Mouse (Mus musculus) megakaryocyte, embryonic 14.5 days (primary cell): ENCODE results near the gene Smurf2. TPM values are rescaled to one million over a fixed set of nuclear protein-coding genes. Genes with fewer than 3 reads are reported as not detected.
"Not testable (repeated sequence)": the region's sequence is repeated elsewhere in the genome, so short reads cannot be mapped to it uniquely, and the experiment has no call there.

Experiments
- H3K27me3 ChIP-seq: replicated peaks from 2 replicates; pipeline ENCODE3; 2012; ENCODE audit warnings: inconsistent platforms
- H3K36me3 ChIP-seq: replicated peaks from 2 replicates; pipeline ENCODE3; 2012; ENCODE audit warnings: low read length, inconsistent platforms, mixed read lengths
- H3K4me1 ChIP-seq: 2 replicates; pipeline ENCODE4 v1.6.1; 2012; ENCODE audit warnings: inconsistent platforms
- H3K4me3 ChIP-seq: replicated peaks from 2 replicates; pipeline ENCODE3; 2012; ENCODE audit warnings: moderate library complexity, mild to moderate bottlenecking, inconsistent platforms
- H3K9me3 ChIP-seq: 2 replicates; pipeline ENCODE4 v1.6.1; 2012; ENCODE audit warnings: inconsistent platforms
- FLI1 ChIP-seq: IDR thresholded peaks from 2 replicates; pipeline ENCODE4 v1.6.1; 2012; ENCODE audit warnings: low read length, inconsistent platforms, mixed read lengths
- GATA1 ChIP-seq: IDR thresholded peaks from 3 replicates; pipeline ENCODE4 v1.6.1; 2012; ENCODE audit warnings: mixed read lengths, low read length, inconsistent platforms, borderline replicate concordance
- polyA plus RNA-seq: library from polyadenylated mRNA; stranded (reverse); fragments of >175 nt; gene quantifications from 2 replicates; pipeline ENCODE4 v1.2.3, GENCODE M21; 2012; ENCODE audit warnings: low replicate concordance; ENCODE audit not compliant: insufficient read depth

Smurf2 gene
- polyA plus RNA-seq, 1 experiment = 1.0 TPM

- Histone ChIP-seq H3K4me3 (peak overlapping the region; percentile 95), H3K4me1 (peaks cover 43% of the 10 kb centered on the region), H3K27me3 (no peaks in the 10 kb centered on the region), H3K36me3 (peaks cover 64% of the 10 kb centered on the region), H3K9me3 (no peaks in the 10 kb centered on the region)
- TF ChIP-seq FLI1 (no peak), GATA1 (no peak)
Measured at GRCm38 (mm10) chr11:106788026-106788774, 132.3 kb downstream of the Smurf2 start.

GRCm38 (mm10) chr11:106787131-106788025, 133.1 kb downstream of the Smurf2 start:
- Histone ChIP-seq H3K36me3 (peaks cover 64% of the 10 kb centered on the region), H3K27me3 (no peaks in the 10 kb centered on the region), H3K9me3 (no peaks in the 10 kb centered on the region), H3K4me3 (peak overlapping the region; percentile 95), H3K4me1 (peaks cover 43% of the 10 kb centered on the region)
- TF ChIP-seq FLI1 = no peak
- no peak for TF ChIP-seq GATA1

- Histone ChIP-seq H3K36me3 (peaks cover 72% of the 10 kb centered on the region), H3K27me3 (no peaks in the 10 kb centered on the region), H3K4me1 (peaks cover 38% of the 10 kb centered on the region), H3K9me3 (no peaks in the 10 kb centered on the region), H3K4me3 (no peak overlapping the region)
- TF ChIP-seq FLI1 = no peak
- no peak for TF ChIP-seq GATA1
Measured at GRCm38 (mm10) chr11:106785043-106785442, 135.5 kb downstream of the Smurf2 start.

DNA sequence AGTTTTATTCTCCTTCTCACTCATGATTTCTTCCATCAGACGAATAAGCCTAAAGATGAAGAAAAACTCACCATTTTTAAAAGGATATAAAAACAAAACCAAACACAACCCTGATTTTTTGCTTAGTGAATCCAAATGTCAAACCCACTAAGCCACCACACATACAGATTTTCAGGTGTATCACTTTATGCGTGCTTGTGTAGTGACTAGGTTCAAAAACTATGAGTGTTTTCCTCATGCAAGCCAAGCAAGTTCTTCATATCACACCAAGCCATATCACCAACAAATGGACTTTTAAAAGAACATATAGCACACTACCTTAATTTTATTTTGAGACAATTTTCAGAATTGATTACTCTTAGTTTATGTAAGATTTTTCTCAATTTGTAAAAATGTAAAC, 136.0 kb downstream of the Smurf2 start:
- peaks cover 74% of the 10 kb centered on the region for H3K36me3 ChIP-seq
- TF ChIP-seq FLI1 = no peak
- TF ChIP-seq GATA1 = no peak
- H3K27me3 ChIP-seq = no peaks in the 10 kb centered on the region
- H3K9me3 ChIP-seq = no peaks in the 10 kb centered on the region
- no peak overlapping the region for H3K4me3 ChIP-seq
- H3K4me1 ChIP-seq = peaks cover 41% of the 10 kb centered on the region

DNA sequence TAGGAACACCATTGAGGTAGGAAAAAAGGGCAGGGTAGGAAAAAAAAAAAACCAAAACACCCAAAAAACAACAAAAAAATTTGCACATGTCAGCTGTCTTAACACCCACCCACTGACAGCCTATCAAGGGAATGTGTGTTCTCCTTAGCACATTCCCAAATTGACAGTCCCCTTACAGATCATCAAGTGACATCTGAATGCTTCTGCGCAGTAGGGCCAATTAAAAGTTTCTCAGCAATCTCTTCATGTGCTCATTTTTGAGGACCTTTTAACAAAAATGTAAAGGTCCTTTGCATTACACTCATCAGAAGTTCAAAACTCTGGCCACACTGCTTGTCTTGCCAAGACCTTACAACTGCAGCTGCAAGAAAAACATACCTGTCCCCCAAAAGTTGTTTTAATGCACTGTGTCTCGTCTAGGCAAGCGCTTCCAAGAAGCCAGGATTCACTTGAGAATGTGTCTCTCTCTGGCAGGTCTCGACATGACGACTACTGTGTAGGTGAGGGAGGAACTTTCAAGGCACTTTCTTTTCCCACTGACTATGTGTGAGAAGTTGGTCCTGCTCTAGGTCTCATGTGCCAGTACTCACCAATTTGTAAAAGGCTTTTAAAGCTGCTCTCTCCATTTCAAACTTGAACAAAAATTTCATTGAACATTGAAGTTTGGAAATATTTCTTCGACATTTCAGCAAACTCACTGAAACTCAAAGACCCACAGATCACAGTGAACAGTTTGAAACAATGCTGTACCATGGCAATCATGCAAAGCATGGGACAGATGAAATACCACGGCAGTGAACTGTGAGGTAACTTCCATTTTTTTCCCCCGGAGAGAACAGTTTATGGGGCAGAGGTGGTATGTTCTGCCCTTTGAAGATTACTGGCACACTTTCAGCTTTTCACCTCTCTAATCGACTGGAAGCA, 137.4 kb downstream of the Smurf2 start:
- TF ChIP-seq FLI1 (no peak), GATA1 (no peak)
- H3K4me1 ChIP-seq = peaks cover 41% of the 10 kb centered on the region

GRCm38 (mm10) chr11:106782271-106782670, 138.2 kb downstream of the Smurf2 start:
- H3K4me1 ChIP-seq = peaks cover 48% of the 10 kb centered on the region
- peaks cover 74% of the 10 kb centered on the region for H3K36me3 ChIP-seq
- not testable (repeated sequence) for H3K9me3 ChIP-seq, H3K27me3 ChIP-seq, H3K4me3 ChIP-seq

More for the DNA sequence above, 137.4 kb downstream of the Smurf2 start:
- Histone ChIP-seq H3K36me3 (peaks cover 74% of the 10 kb centered on the region), H3K27me3 (no peaks in the 10 kb centered on the region), H3K9me3 (no peaks in the 10 kb centered on the region), H3K4me3 (peak overlapping the region; percentile 33)

GRCm38 (mm10) chr11:106780590-106781220, 139.8 kb downstream of the Smurf2 start:
- no peak for TF ChIP-seq FLI1
- TF ChIP-seq GATA1 = no peak
- peaks cover 71% of the 10 kb centered on the region for H3K36me3 ChIP-seq
- peaks cover 46% of the 10 kb centered on the region for H3K4me1 ChIP-seq
- H3K4me3 ChIP-seq = no peak overlapping the region
- no peaks in the 10 kb centered on the region for H3K9me3 ChIP-seq
- H3K27me3 ChIP-seq = no peaks in the 10 kb centered on the region

DNA sequence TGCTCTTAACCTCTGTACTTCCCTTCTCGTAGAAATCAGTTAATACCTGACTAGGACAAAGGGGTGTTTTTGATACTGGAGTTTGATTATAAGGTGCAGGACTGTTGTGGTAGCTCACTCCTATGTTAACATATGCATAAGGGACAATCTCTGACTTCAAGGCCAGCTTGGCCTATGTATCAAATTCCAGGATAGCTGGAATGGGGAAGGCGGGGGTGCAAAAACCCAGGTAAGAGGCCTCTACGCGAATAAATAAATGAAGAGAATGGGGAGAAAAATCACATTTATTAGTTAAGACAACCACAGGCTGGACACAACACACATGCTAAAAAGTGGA, 140.5 kb downstream of the Smurf2 start:
- no peaks in the 10 kb centered on the region for H3K27me3 ChIP-seq
- TF ChIP-seq FLI1 (no peak), GATA1 (no peak)
- peaks cover 71% of the 10 kb centered on the region for H3K36me3 ChIP-seq
- peak overlapping the region; percentile 97 for H3K4me3 ChIP-seq
- H3K9me3 ChIP-seq = no peaks in the 10 kb centered on the region
- peaks cover 41% of the 10 kb centered on the region for H3K4me1 ChIP-seq

DNA sequence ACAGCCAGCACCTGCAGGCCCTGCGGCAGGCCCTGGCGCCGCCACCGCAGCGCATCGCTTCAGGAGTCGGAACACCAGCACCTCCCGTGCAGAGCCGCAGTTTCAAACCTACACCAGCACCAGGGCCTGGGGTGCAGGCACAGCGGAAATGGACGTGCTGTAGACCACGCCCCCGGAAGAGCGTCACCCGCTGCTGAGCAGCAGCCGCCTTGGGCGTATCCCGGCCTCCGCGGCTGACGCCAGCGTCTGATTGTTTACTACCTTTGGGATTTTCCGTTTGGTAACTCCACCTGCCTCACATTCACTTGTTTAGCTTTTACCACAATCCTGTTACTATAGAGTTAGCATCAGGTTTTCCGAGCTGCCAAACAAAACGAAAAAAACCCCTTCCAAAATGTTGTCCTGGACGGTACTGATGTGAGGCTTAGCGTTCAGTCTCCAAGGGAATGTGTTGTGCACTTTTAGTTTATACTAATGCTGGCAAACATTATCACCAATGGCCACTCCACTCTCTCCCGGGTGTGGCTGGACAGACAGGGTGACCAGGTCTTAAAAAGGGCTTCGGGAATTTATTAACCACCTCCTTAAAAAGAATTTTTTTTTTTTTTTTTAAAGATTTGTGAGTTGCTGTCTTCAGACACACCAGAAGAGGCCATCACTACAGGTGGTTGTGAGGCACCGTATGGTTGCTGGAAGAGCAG, 141.0 kb downstream of the Smurf2 start, which contains the start of gene Polg2:
Gene Polg2, minus strand, starts transcription at position 150 of the 701 bp plus-strand sequence.
- Histone ChIP-seq H3K4me1 (peaks cover 41% of the 10 kb centered on the region), H3K36me3 (peaks cover 71% of the 10 kb centered on the region), H3K4me3 (peak within 1 kb of the TSS; percentile 97), H3K9me3 (no peaks in the 10 kb centered on the region), H3K27me3 (no peaks in the 10 kb centered on the region)
- TF ChIP-seq GATA1 (no peak), FLI1 (no peak)
